Mouse (Mus musculus): ENCODE results near the gene Cyp4x1.
"Not testable (repeated sequence)": the region's sequence is repeated elsewhere in the genome, so short reads cannot be mapped to it uniquely, and the experiment has no call there.

The Cyp4x1 gene

DNA sequence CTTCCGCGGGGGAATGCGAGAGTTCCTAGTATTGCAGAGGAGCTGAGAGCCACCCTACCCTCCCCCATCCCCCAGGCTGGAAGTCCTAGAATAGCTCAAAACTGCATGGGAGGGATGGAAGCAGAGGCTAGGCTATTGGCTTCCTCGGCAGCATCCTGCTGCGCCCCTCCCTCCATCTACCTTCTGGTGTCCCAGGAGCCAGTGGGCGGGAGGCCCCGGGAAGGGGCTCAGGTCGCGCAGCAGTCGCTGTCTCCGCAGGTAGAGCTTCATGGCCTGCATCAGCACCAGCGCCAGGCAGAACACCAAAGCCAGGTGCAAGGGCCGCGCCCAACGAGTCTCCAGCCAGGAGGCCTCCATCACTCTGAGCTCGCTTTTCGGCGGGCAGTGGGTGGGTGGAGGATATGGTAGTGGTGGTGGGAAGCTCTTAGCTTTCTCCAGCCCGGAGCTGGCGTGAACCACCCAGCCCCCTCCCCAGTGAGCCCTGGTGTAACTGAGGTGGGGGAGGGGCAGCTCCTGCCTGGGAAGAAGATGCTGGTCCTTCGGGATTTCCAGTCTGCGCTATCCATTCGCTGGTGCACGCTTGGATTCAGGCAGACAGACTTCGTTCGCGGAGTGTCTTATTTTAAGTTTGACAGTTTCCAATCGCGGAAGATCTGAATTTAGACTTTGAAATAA, at the start of gene Cyp4x1:
Gene Cyp4x1, minus strand, starts transcription at position 661 of the 675 bp plus-strand sequence.
- no peak for DNase-seq (ENCODE audit: low spot score)

- not testable (repeated sequence) for DNase-seq (ENCODE audit: low spot score)
Observed at GRCm38 (mm10) chr4:115176201-115176600, 42.1 kb upstream of the Cyp4x1 start.

- no peak for DNase-seq (ENCODE audit: low spot score)
Observed at GRCm38 (mm10) chr4:115174694-115175353, 40.7 kb upstream of the Cyp4x1 start.

DNA sequence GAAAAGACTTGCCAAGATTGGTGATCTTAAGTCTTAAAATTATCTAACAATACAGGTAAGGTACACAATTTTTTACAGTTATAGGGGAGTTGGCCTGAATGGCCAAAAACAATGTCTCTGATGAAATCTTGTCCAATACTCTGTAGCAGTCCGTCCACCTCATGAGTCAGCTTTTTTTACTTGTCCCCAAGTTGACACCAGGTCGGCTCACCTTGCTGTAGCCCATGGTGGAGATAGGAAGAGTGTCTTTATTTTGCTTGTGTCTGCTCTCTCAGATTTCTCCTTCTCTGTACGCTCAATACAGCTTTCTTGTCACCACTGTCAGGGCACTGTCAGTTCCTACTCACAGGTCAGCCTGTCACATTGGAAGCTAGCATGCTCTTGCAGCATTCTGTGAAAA, 24.9 kb upstream of the Cyp4x1 start:
- DNase-seq (ENCODE audit: low spot score), result not testable (repeated sequence)

- DNase-seq (ENCODE audit: low spot score), result no peak
Observed at GRCm38 (mm10) chr4:115154723-115155122, 20.6 kb upstream of the Cyp4x1 start.

DNA sequence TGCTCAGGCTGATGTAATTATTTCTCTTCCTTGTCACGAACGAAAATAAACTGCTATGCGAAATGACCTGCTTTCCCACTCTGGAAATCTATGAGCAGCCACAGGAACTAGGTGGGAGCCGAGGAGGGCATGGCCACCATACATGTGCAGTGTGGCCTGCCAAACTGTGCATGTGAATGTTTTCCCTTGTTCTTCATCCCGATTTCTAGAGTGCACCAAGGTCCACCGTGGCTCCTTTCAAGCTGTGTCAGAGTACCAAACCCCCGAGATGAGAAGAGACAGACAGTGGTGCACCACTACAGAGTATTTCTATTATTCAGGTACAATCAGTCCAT, 182 bp upstream of the Cyp4x1 start:
- DNase-seq (ENCODE audit: low spot score), result no peak

DNA sequence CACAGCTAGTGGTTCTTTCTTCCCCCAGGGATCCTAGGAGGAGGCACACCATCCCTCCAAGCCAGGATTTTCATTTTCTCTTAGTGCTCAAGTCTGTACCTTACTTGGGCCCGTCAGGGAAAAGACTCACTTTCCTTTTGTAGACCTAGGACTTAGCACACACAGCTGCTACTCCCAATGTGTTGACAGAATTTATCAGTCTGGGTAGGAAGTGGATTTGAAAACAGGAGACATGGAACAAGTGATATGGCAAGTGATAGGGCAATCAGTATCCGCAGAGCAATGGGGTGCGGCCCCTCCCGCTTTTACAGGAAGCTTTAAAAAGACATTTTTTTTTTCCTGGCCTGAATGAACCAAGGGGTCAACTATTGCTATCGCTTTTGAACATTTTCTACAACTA, 996 bp downstream of the Cyp4x1 start:
- DNase-seq (ENCODE audit: low spot score), result no peak

GRCm38 (mm10) chr4:115124713-115125112, 9.4 kb downstream of the Cyp4x1 start:
- no peak for DNase-seq (ENCODE audit: low spot score)

- no peak for DNase-seq (ENCODE audit: low spot score)
Observed at GRCm38 (mm10) chr4:115123507-115123906, 10.6 kb downstream of the Cyp4x1 start.

GRCm38 (mm10) chr4:115121608-115122007, 12.5 kb downstream of the Cyp4x1 start:
- DNase-seq (ENCODE audit: low spot score), result no peak

GRCm38 (mm10) chr4:115121162-115121561, 12.9 kb downstream of the Cyp4x1 start:
- no peak for DNase-seq (ENCODE audit: low spot score)

DNA sequence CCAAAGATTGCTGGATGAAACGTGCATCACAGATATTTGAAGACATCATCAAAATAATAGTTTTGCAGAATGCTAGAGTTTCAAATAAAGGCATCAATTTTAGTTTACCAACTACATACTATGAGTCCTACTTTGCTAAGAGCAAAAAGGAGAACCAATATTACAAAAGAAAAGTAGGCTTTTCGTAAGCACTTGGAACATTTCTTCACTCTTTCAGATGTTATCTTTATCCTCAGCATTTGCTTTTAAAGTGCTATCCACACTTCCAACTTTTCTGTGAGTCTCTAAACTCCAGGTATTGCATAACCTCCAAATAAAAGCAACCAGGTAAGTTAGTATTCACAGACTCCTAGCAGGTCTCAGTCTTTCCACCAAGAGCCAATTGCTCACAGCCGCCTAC, 14.4 kb downstream of the Cyp4x1 start:
- DNase-seq (ENCODE audit: low spot score), result no peak

DNA sequence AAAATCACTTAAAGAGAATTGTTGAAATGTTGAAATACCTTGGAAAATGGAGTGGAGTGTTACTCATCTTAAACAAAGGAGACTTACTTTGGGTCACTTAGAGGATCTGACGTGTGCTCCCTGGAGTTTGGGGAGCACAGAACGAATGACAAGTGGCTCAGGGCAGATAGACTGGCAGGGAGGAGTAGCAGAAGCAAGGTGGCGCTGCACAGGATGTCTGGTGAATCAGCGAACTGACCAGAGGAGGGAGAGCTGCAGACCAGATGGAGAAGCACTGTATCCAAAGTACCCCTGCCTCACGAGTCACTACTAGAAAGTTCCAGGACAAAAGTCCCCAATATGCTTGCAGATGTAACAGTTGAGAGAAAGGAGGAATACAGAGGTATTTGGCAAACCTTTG, 20.8 kb downstream of the Cyp4x1 start:
- DNase-seq (ENCODE audit: low spot score), result no peak

DNA sequence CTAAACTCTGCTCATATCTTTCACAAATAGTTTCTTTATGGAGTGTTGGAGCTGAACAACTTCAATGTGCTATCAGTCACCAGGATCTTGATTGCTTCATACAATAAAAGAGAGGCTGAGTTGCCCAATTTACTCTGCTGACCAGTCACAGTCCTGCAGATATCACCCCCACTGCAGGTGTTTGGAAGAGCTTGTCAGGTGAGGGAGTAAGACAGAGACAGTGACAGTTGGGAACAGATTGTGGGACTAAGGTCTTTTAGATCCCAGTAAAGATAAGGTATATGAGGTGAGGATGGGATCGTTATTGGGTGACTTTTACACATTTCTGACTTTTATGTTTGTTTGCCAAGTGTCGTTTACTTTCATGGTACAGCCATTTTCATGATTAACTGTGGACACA, 22.9 kb downstream of the Cyp4x1 start:
- DNase-seq (ENCODE audit: low spot score), result no peak

DNA sequence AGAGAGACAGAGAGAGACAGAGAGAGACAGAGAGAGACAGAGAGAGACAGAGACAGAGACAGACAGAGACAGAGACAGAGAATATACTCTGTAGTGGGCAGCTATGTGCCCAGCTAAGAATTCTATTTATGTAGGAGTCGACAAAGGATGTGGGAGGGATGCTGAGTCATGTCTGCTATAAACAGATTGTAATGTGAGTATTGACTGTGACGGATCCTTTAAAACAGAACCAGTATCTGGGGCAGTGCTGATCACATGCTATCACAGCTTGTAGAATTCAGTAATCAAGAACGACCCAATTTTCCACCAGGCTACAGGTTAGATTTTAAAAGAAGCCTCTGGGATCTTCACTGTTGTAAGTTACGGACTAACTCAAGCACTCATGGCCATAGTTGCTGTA, 30.6 kb downstream of the Cyp4x1 start:
- no peak for DNase-seq (ENCODE audit: low spot score)

DNA sequence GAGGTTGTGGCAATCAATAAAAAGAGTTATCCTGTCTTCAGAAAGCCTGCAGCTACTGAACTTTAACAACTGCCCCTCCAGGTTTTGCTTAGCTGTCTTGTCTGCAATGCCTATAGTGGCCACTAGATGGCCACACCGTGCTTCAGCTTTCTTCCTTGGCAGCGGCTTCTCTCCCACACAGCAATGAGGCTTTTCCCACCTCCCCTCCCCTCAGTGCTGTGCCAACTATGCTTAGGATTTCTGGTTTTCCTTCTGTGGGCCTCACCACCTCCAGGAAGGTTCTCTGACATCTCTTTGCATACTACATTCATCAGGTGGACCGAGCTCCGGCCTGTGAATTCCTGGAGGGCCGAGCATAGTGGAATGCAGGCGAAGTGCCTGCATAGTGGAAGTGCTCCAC, 32.4 kb downstream of the Cyp4x1 start:
- peak; percentile 48 for DNase-seq (ENCODE audit: low spot score)

- DNase-seq (ENCODE audit: low spot score), result no peak
Observed at GRCm38 (mm10) chr4:115097146-115097496, 37.0 kb downstream of the Cyp4x1 start.

DNA sequence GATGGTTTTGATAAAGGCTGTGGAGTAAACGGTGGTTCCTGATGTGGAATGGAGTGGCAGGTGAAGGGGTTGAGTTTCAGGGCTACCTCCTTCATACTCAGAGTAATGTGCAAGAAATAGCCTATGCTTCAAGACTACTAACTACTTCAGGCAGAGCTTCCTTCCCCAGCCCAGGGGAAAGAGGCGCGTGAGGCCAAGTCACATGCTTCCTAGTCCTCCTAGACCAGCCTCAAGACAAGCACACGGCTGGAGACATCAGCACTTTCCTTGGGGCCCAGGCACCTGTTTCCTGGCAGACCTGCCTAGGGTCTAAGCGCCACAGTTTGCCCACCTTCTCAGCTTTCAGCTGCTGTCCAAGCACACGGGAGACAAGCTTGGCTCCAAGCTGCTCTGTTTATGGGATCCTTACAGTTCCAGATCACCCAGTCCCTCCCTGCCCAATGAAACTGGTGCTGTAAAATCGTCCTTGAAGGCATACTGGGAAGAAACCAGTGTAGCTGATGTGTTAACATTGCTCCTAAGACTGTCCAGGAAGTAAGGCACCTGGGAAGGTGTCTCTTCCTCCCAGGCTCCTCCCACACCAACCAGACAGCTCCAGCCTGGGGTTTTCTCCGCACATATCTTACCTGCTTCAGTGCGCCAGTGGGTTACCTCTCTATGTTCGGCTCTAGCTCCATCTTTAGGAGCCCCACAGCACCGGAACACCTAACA, 37.5 kb downstream of the Cyp4x1 start:
- no peak for DNase-seq (ENCODE audit: low spot score)

DNA sequence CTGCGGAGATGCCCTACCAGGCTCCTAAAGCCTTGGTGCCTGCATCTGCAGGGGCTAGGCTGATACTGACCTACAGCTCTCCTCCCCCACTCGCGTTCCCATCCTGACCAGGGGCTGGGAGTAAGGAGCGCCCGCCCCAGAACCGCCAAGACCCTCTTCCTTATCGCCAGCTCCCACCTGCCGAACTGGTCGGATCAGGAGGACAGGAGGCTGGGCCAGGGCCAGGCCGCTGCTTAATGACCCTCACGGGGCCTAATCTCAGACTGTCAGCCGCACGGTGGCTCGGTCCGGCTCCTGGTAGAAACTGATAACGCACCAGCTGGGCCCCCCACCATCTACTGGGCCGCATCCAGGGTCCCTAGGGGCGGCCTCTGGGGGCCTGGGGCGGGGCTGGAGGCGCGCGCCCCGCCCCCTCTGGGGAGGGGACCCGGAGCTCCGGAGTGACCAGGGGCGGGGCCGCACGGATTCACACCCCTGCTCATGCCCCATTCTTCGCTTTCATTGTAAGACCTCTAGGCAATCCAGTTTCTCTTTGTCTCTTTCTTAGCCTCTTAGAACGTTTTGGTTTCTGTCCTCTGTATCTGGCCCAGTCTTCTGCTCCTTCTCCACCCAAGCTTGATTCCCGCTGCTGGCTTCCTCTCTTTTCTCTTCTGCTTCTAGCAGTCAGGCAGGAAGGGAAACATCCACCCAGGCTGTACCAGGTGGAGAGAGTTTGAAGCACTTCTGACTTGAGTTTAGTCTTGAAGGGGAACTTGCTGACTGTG, 38.2 kb downstream of the Cyp4x1 start:
- no peak for DNase-seq (ENCODE audit: low spot score)

GRCm38 (mm10) chr4:115094056-115094455, 40.0 kb downstream of the Cyp4x1 start:
- no peak for DNase-seq (ENCODE audit: low spot score)

- no peak for DNase-seq (ENCODE audit: low spot score)
Observed at GRCm38 (mm10) chr4:115093331-115093864, 40.7 kb downstream of the Cyp4x1 start.

DNA sequence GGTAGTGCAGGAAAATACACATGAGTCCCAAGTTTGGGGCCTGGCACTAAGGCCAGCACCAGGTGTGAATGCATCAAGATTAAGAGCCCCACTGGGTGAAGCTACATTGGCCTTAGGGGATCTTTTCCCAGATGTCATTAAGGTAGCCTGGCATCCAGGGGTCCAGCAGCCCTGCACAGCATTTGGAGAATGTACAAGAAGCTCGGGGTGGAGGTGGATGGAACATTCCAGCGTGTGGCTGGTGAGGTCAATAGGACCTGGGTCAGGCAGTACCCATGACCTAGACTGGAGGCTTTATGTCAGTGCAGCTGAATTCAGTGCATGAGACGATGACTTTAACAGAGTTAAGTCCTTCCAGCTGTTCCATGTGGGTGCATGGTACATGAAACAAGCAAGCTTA, 42.3 kb downstream of the Cyp4x1 start:
- no peak for DNase-seq (ENCODE audit: low spot score)

Measured in ovary, postnatal 14 days (tissue).